Mouse (Mus musculus) gastrocnemius, postnatal 4 days (tissue): ENCODE results near the gene Lsm2. TPM values are rescaled to one million over a fixed set of nuclear protein-coding genes. Genes with fewer than 3 reads are reported as not detected.
"Not testable (repeated sequence)": the region's sequence is repeated elsewhere in the genome, so short reads cannot be mapped to it uniquely, and the experiment has no call there.

ENCODE experiments used
- DNase-seq, 2 experiments: peaks; one replicate each; pipeline ENCODE4 v3.0.0; 2021 to 2022; ENCODE audit warnings: low spot score in 2 of 2, mixed read lengths in 2 of 2
- total RNA-seq, 2 experiments: library from RNA; stranded (reverse); gene quantifications; 2 replicates each; pipeline ENCODE4 v1.2.3; 2021

Lsm2 gene
- total RNA-seq, 2 experiments from 2014 or later, result 31.8 to 32.4 TPM

GRCm38 (mm10) chr17:34955884-34956283 lies 25.8 kb upstream of the Lsm2 start:
- DNase-seq, result no peak

GRCm38 (mm10) chr17:34956340-34956739 lies 25.3 kb upstream of the Lsm2 start:
- no peak for DNase-seq

- not testable (repeated sequence) for DNase-seq
These were observed 24.4 kb upstream of the Lsm2 start for GRCm38 (mm10) chr17:34957291-34957690.

DNA sequence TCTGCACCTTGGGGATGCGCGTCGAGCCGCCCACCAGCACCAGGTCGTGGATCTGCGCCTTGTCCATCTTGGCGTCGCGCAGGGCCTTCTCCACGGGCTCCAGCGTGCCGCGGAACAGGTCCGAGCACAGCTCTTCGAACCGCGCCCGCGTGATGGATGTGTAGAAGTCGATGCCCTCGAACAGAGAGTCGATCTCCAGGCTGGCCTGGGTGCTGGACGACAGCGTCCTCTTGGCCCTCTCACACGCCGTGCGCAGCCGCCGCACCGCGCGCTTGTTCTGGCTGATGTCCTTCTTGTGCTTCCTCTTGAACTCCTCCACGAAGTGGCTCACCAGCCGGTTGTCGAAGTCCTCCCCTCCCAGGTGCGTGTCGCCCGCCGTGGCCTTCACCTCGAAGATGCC lies 23.7 kb upstream of the Lsm2 start:
- DNase-seq, result not testable (repeated sequence)

- not testable (repeated sequence) for DNase-seq
These were observed 22.9 kb upstream of the Lsm2 start for GRCm38 (mm10) chr17:34958734-34959129.

DNA sequence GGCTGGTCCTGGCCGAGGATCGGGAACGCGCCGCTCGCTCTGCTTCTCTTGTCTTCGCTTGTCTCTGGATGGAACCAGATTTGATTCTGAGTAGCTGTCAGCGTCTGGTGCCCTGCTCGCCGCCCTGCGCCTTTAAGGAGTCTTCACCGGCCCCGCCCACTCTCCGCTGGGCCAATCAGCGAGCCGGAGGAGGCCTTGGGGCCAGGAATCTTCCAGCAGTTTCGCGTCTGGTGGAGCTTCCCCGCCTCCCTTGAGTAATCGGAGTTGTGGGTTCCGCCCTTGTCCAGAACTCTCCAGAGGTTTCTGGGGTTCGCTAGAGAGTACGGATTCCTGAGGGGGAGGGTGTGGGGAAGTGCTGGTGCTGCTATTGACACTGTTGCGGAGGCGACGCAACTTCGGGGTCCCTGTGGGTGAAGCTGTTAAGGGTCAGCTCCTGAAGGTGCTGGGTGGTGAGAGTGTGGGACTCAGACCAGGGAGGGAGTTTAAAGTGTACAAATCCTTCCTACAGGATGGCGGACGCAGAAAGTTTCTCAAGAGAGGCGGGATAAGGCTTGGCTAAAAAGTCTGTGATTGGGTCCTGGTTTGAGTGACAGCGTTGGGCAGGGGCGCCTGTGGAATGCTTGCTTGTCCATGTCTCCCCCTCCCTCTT lies 22.4 kb upstream of the Lsm2 start, which contains the start of gene Hspa1b:
Hspa1b (minus strand) TSS at position 109 of the 649 bp plus-strand sequence.
- peak; percentile 35 to 77 for DNase-seq

DNA sequence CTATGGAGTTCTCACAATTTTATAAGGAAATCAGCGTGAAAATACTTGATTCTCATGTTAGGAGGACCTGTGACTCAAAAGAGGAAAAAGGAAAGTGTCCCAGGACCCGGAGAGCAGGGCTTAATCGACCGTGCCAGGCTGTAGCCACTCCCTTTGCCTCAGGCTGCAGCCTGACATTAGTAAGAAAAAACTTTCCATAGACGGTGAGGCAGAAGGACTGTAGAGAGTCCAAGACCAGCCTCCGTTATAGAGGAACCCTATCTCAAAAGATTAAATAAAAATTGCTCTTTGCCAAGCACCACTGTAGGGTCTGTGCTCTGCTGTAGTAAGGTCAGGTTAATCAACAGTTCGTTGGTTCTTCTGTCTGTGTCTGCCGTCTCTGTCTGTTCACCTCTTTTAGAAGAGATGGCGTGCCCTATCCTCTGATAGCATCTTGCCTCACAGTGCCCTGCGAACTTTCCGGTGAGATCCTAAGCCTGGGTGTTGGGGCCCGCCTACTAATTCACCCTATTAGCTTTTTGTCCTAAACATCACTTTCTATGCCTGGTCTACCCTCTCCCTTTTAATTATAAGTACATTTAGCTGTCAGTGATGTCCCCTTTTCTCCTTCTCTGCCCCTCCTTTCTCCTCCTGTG lies 21.7 kb upstream of the Lsm2 start:
- DNase-seq, result no peak

GRCm38 (mm10) chr17:34960702-34961493 lies 20.8 kb upstream of the Lsm2 start:
- no peak for DNase-seq

DNA sequence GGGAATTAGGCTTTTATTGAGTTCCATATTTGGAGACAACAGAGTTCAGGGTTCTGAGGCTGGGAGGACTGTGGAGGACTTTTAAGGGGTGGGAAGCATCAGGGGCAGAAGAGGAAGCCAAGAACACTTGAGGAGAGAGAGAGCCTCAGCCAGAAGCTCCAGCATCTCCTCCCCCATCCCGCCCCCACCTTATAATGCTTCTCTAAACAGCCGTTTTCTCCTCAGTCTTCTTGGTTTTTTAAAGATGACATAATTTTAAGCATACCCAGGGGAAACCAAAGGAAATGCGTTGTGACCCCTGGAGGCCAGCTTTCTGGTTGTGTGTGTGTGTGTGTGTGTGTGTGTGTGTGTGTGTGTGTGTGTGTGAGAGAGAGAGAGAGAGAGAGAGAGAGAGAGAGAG lies 19.5 kb upstream of the Lsm2 start:
- DNase-seq, result no peak

DNA sequence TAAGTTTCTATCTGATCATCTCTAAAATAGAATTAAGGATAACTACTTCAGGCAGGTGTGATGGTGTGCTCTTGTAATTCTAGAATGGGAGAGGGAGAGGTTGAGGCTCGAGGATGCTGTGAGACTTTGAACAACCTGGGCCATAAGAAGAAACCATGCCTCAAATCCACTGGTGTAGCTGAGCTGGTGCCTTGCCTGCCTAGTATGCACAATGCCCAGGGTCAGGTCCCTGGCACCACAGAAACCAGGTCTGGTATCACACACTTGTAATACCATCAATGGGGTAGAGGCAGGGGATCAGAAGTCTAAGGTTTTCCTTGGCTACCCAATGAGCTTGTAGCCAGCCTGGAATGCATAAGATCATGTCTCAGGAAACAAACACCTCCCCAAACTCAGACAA lies 18.8 kb upstream of the Lsm2 start:
- DNase-seq, result no peak

- DNase-seq, result no peak
These were observed 17.0 kb upstream of the Lsm2 start for GRCm38 (mm10) chr17:34964640-34965049.

- DNase-seq, result no peak
These were observed 16.0 kb upstream of the Lsm2 start for GRCm38 (mm10) chr17:34965627-34966026.

GRCm38 (mm10) chr17:34969822-34970221 lies 11.8 kb upstream of the Lsm2 start, which contains the start of gene Gm20481:
Gene Gm20481 (plus strand): TSS chr17:34969912.
- DNase-seq, result not testable (repeated sequence)

DNA sequence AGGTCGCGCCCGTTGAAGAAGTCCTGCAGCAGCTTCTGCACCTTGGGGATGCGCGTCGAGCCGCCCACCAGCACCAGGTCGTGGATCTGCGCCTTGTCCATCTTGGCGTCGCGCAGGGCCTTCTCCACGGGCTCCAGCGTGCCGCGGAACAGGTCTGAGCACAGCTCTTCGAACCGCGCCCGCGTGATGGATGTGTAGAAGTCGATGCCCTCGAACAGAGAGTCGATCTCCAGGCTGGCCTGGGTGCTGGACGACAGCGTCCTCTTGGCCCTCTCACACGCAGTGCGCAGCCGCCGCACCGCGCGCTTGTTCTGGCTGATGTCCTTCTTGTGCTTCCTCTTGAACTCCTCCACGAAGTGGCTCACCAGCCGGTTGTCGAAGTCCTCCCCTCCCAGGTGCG lies 10.8 kb upstream of the Lsm2 start:
- not testable (repeated sequence) for DNase-seq

DNA sequence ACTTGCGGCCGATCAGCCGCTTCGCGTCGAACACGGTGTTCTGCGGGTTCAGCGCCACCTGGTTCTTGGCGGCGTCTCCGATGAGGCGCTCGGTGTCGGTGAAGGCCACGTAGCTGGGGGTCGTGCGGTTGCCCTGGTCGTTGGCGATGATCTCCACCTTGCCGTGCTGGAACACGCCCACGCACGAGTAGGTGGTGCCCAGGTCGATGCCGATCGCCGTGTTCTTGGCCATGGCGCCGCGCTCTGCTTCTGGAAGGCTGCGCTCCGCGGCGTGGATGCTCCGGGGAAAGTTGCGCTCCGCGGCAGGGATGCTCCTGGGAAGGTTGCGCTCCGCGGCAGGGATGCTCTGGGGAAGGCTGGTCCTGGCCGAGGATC lies 10.0 kb upstream of the Lsm2 start:
- not testable (repeated sequence) for DNase-seq

DNA sequence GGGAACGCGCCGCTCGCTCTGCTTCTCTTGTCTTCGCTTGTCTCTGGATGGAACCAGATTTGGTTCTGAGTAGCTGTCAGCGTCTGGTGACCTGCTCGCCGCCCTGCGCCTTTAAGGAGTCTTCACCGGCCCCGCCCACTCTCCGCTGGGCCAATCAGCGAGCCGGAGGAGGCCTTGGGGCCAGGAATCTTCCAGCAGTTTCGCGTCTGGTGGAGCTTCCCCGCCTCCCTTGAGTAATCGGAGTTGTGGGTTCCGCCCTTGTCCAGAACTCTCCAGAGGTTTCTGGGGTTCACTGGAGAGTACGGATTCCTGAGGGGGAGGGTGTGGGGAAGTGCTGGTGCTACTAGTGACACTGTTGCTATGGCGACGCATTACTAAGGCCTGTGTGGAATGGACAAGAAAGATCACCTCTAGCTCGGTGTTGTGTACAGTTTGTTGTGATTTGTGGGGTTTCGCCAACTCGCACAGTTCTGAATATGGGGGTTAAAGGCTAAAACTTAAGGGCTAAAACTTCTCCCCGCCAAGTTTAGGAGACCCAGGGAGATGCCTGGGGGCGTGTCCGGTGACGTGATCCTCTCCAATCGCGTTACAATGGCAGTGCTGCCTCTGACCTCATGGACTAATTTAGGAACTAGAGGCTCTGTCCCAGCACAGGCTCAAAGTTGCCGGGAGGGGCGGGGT lies 9.5 kb upstream of the Lsm2 start, which contains the start of the genes Hspa1a and Hspa1l:
Hspa1a (minus strand) TSS at position 88 of the 681 bp plus-strand sequence.
Hspa1l (plus strand) TSS at position 635 of the 681 bp plus-strand sequence.
- DNase-seq, result peak; percentile 30 to 64

DNA sequence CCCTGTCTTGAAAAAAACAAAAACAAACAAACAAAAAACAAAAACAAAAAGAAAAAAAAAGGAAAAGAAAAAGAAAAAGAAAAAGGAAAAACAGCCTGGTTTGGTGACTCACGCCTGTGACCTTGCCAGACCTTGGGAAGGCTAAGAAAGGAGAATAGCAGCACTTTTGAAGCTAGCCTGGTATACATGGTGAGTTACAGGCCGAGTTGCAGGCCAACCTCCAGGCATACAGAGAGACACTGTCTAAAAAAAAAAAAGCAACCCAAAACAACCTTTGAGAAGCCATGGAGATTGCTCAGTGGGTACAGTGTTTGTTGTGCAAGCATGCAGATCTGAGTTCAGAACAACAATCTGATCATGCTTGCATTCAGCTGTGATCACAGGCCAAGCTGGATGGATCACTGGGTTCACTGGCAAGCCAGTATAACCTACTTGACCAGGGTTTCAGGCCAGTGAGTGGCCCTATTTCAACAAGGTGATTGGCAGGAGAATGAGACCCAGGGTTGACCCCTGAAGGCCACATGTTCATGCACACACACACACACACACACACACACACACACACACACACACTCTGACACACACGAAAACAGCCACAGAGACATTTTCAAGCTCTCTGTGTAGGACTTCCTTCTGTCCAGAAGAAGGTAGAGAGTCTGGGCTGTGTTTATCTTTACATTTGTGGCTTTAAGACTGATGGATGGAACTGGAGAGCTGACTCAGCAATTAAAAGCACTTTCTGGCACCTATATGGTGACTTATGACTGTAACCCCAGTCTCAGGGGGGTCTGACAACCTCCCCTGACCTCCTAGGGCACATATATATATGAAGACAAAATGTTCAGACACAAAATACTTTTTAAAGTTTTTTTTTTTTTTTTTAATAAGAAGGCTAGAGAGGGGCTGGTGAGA lies 5.8 kb upstream of the Lsm2 start:
- no peak for DNase-seq

- no peak for DNase-seq
These were observed 4.7 kb upstream of the Lsm2 start for GRCm38 (mm10) chr17:34977000-34977399.

DNA sequence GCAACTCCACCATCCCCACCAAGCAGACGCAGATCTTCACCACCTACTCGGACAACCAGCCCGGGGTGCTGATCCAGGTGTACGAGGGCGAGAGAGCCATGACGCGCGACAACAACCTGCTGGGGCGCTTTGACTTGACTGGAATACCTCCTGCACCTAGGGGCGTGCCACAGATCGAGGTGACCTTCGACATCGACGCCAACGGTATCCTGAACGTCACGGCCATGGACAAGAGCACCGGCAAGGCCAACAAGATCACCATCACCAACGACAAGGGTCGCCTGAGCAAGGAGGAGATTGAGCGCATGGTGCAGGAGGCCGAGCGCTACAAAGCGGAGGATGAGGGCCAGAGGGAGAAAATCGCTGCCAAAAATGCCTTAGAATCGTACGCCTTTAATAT lies 3.4 kb upstream of the Lsm2 start:
- no peak for DNase-seq

GRCm38 (mm10) chr17:34979631-34980030 lies 2.0 kb upstream of the Lsm2 start:
- no peak for DNase-seq
